Mouse (Mus musculus) hindbrain, embryonic 11.5 days (tissue): ENCODE results near the gene Lhfpl2. TPM values are rescaled to one million over a fixed set of nuclear protein-coding genes. Genes with fewer than 3 reads are reported as not detected.

Experiments used
- ATAC-seq: fragments of 200-750 bp; cut with Nextera tagmentation; 2 replicates; pipeline ENCODE4 v1.8.0; 2017; ENCODE audit warnings: mild to moderate bottlenecking, moderate TSS enrichment, moderate library complexity; ENCODE audit not compliant: low FRiP score
- DNase-seq: peaks from one replicate; pipeline ENCODE4 v3.0.0-alpha.2; 2015; ENCODE audit warnings: low spot score
- H3K27ac ChIP-seq: fragments of 300-500 bp; sonication (generic); 2 replicates; pipeline ENCODE4 v1.5.1; 2014; ENCODE audit warnings: mild to moderate bottlenecking, low read depth, low read length
- H3K27me3 ChIP-seq: fragments of 300-500 bp; sonication (generic); 2 replicates; pipeline ENCODE4 v1.6.1; 2014; ENCODE audit warnings: mild to moderate bottlenecking, low read length, moderate library complexity, mixed read lengths; ENCODE audit not compliant: control insufficient read depth, insufficient read depth
- H3K36me3 ChIP-seq: fragments of 300-500 bp; sonication (generic); 2 replicates; pipeline ENCODE4 v1.6.1; 2014; ENCODE audit warnings: mild to moderate bottlenecking, low read length, moderate library complexity, mixed read lengths; ENCODE audit not compliant: control insufficient read depth, insufficient read depth
- H3K4me1 ChIP-seq: fragments of 300-500 bp; sonication (generic); replicated peaks from 2 replicates; pipeline ENCODE4 v1.6.1; 2014; ENCODE audit warnings: low read length, mixed read lengths; ENCODE audit not compliant: control insufficient read depth, insufficient read depth
- H3K4me2 ChIP-seq: fragments of 300-500 bp; sonication (generic); replicated peaks from 2 replicates; pipeline ENCODE4 v1.6.1; 2014; ENCODE audit warnings: mild to moderate bottlenecking, low read depth, low read length
- H3K4me3 ChIP-seq: fragments of 300-500 bp; sonication (generic); 2 replicates; pipeline ENCODE4 v1.5.1; 2014; ENCODE audit warnings: low read depth, low read length
- H3K9ac ChIP-seq: fragments of 300-500 bp; sonication (generic); 2 replicates; pipeline ENCODE4 v1.6.1; 2014; ENCODE audit warnings: low read depth, low read length
- H3K9me3 ChIP-seq: fragments of 300-500 bp; sonication (generic); 2 replicates; pipeline ENCODE4 v1.6.1; 2016; ENCODE audit warnings: low read length; ENCODE audit not compliant: control insufficient read depth
- WGBS: fragments of 180-500 bp; shearing (Covaris S2); extraction: QIAGEN DNeasy Blood & Tissue Kit; methylation state at CpG from one replicate; pipeline ENCODE4 v1.1.7; 2014; 5-methylcytosine and 5-hydroxymethylcytosine counted together
- polyA plus RNA-seq: library from polyadenylated mRNA; unstranded; fragments of >200 nt; fragmentation: Nextera tagmentation; extraction: Ambion mirVana; gene quantifications from 2 replicates; pipeline ENCODE4 v1.2.1, GENCODE M21; 2014

Gene Lhfpl2
- polyA plus RNA-seq, 1 experiment from 2014 or later: 16.6 TPM

GRCm38 (mm10) chr13:94117522-94117921, 59.9 kb downstream of the Lhfpl2 start:
- WGBS: 95% methylated on average over 10 of the region's 10 CpGs
- DNase-seq (no peak), ATAC-seq (no peak)
- Histone ChIP-seq H3K9ac (no peak overlapping the region), H3K27ac (no peak overlapping the region), H3K9me3 (no peaks in the 10 kb centered on the region), H3K4me3 (no peak overlapping the region), H3K36me3 (no peaks in the 10 kb centered on the region), H3K4me2 (no peak overlapping the region), H3K27me3 (no peaks in the 10 kb centered on the region), H3K4me1 (no peaks in the 10 kb centered on the region; the same call in 1 of the 2 replicates)

GRCm38 (mm10) chr13:94118091-94118490, 60.5 kb downstream of the Lhfpl2 start:
- no peak overlapping the region for H3K4me3 ChIP-seq
- H3K9me3 ChIP-seq: no peaks in the 10 kb centered on the region
- H3K9ac ChIP-seq: no peak overlapping the region
- no peak overlapping the region for H3K4me2 ChIP-seq
- no peak for DNase-seq
- no peak overlapping the region for H3K27ac ChIP-seq
- no peaks in the 10 kb centered on the region for H3K27me3 ChIP-seq
- no peaks in the 10 kb centered on the region for H3K36me3 ChIP-seq
- WGBS: 100% methylated on average over 1 of the region's 1 CpGs
- no peaks in the 10 kb centered on the region; the same call in 1 of the 2 replicates for H3K4me1 ChIP-seq
- ATAC-seq: no peak

GRCm38 (mm10) chr13:94119309-94119708, 61.7 kb downstream of the Lhfpl2 start:
- Histone ChIP-seq H3K27ac (no peak overlapping the region), H3K4me1 (no peaks in the 10 kb centered on the region; the same call in 1 of the 2 replicates), H3K4me3 (no peak overlapping the region), H3K27me3 (no peaks in the 10 kb centered on the region), H3K9me3 (no peaks in the 10 kb centered on the region), H3K36me3 (no peaks in the 10 kb centered on the region), H3K4me2 (no peak overlapping the region), H3K9ac (no peak overlapping the region)
- no peak for ATAC-seq
- DNase-seq: no peak
- 88% methylated on average over 5 of the region's 5 CpGs for WGBS

GRCm38 (mm10) chr13:94122703-94123592, 65.4 kb downstream of the Lhfpl2 start:
- Histone ChIP-seq H3K27me3 (no peaks in the 10 kb centered on the region), H3K4me3 (no peak overlapping the region), H3K9me3 (no peaks in the 10 kb centered on the region), H3K27ac (no peak overlapping the region), H3K4me1 (no peaks in the 10 kb centered on the region), H3K36me3 (no peaks in the 10 kb centered on the region), H3K9ac (no peak overlapping the region), H3K4me2 (no peak overlapping the region)
- WGBS: 93% methylated on average over 16 of the region's 16 CpGs
- no peak for DNase-seq
- no peak for ATAC-seq

- Histone ChIP-seq H3K27me3 (no peaks in the 10 kb centered on the region), H3K4me1 (peaks cover 3% of the 10 kb centered on the region; the same call in 1 of the 2 replicates), H3K4me2 (no peak overlapping the region), H3K9ac (no peak overlapping the region), H3K36me3 (no peaks in the 10 kb centered on the region), H3K27ac (no peak overlapping the region), H3K9me3 (no peaks in the 10 kb centered on the region), H3K4me3 (no peak overlapping the region)
- DNase-seq (no peak), ATAC-seq (no peak)
- WGBS: 57% methylated on average over 7 of the region's 7 CpGs
Observed at GRCm38 (mm10) chr13:94130394-94130793, 72.8 kb downstream of the Lhfpl2 start.

GRCm38 (mm10) chr13:94131135-94131534, 73.5 kb downstream of the Lhfpl2 start:
- Histone ChIP-seq H3K4me3 (no peak overlapping the region), H3K27ac (no peak overlapping the region), H3K4me2 (no peak overlapping the region), H3K9ac (no peak overlapping the region), H3K27me3 (no peaks in the 10 kb centered on the region), H3K9me3 (no peaks in the 10 kb centered on the region), H3K4me1 (peaks cover 3% of the 10 kb centered on the region; the same call in 1 of the 2 replicates), H3K36me3 (no peaks in the 10 kb centered on the region)
- no peak for DNase-seq
- WGBS: 96% methylated on average over 4 of the region's 4 CpGs
- ATAC-seq: no peak

- Histone ChIP-seq H3K27me3 (no peaks in the 10 kb centered on the region), H3K27ac (no peak overlapping the region), H3K4me2 (no peak overlapping the region), H3K36me3 (no peaks in the 10 kb centered on the region), H3K4me3 (no peak overlapping the region), H3K9ac (no peak overlapping the region), H3K9me3 (no peaks in the 10 kb centered on the region), H3K4me1 (peaks cover 3% of the 10 kb centered on the region; the same call in 1 of the 2 replicates)
- ATAC-seq: no peak
- DNase-seq: no peak
- WGBS: 61% methylated on average over 13 of the region's 13 CpGs
Observed at GRCm38 (mm10) chr13:94132187-94132995, 74.8 kb downstream of the Lhfpl2 start.

- peaks cover 3% of the 10 kb centered on the region; the same call in 1 of the 2 replicates for H3K4me1 ChIP-seq
- H3K9ac ChIP-seq: no peak overlapping the region
- H3K36me3 ChIP-seq: no peaks in the 10 kb centered on the region
- ATAC-seq (no peak), DNase-seq (no peak)
- H3K27ac ChIP-seq: no peak overlapping the region
- no peak overlapping the region for H3K4me3 ChIP-seq
- WGBS: 82% methylated on average over 7 of the region's 7 CpGs
- no peaks in the 10 kb centered on the region for H3K9me3 ChIP-seq
- H3K27me3 ChIP-seq: no peaks in the 10 kb centered on the region
- no peak overlapping the region for H3K4me2 ChIP-seq
Observed at GRCm38 (mm10) chr13:94134646-94135045, 77.0 kb downstream of the Lhfpl2 start.
